Mouse (Mus musculus): ENCODE measurements around the gene Tctex1d2. TPM values are rescaled to one million over a fixed set of nuclear protein-coding genes. Genes with fewer than 3 reads are reported as not detected.

Tctex1d2 gene
- 14.1 and 15.5 TPM in 2 replicates for polyA plus RNA-seq (2015; fragmentation: Nextera tagmentation; extraction: Ambion mirVana)

DNA sequence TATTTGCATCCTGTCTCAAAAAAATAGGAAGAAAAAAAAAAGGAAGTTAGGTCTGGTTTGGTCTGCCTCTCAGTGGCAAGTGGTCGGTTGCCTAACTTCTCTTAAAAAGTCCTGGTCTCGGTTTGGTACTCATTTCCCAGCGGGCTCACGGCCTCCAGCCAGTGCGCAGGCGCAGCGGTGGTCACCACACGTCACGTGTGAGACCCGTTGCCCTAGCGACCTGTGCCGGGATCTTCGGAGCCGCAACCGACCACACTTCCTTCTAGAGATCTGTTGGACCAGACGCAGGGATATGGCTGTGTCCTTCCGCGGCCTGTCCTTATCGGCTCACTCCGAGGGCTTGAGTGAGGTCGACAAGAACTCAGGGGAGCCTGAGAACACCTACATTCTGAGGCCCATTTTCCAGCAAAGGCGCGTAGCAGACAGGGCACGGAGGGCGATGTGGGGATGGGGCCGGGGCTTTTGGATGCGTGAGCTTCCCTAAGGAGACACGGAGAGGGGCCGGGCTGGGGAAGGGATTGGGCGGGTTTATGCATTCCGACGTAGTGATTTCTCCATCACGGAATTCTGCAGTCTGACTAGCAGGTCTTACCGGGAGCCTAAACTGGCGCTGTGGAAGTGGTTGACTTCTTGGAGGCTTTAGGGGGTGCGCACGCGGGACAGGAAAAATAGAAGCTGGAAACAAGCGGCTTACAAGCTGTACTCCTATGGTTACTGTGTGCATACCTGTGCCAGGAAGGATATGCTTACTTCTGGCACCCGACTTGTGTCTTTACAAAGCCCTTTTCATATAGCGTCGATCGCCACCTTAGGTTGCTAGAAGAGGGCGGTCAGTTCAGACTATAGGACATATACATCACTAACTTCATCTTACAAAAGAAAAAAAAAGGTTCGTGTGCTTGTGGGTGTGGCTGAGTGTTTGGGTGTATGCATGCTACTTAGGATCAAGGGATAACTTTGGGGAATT is at the start of gene Tctex1d2:
TSS of gene Tctex1d2 (plus strand) at position 186 of the 967 bp plus-strand sequence.
- DNase-seq (ENCODE audit: low spot score): peak; percentile 89

DNA sequence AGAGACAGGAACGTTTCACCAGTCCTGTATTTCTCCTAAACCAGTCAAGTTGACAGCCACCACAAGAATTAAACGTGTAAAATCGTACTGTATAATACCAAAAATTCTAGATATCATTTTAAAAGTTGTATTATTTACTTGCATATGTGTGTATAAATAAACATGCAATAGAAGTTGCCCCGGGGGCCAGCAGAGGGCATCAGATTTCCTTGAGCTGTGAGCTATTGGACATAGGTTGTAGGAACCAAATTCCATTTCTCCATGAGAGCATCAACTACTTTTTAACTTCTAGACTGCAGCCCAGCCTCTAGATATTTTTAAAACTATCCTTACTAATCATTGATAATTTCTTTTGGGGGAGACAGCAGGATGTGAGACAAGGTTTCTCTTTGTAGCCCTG is 48.2 kb upstream of the Tctex1d2 start:
- peak; percentile 29 for DNase-seq (ENCODE audit: low spot score)

DNA sequence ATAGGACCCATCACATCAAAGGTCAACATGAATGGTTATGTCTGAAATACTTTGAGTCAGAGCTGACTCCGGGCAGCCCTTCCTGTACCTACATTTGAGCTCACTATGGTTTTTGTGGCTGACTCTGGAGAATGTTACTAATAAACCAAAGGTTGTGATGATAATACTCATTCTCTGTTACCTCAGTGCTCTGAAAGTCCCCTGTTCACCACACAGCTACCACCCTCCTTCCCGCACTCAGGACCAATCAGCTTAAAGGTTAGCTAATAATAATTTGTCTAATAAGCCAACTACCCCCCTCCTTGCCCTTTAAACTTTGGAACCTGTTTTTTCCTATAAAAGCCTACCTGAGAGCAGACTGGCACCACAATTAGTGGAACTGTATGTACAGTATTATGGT is 39.9 kb upstream of the Tctex1d2 start:
- DNase-seq (ENCODE audit: low spot score): no peak

DNA sequence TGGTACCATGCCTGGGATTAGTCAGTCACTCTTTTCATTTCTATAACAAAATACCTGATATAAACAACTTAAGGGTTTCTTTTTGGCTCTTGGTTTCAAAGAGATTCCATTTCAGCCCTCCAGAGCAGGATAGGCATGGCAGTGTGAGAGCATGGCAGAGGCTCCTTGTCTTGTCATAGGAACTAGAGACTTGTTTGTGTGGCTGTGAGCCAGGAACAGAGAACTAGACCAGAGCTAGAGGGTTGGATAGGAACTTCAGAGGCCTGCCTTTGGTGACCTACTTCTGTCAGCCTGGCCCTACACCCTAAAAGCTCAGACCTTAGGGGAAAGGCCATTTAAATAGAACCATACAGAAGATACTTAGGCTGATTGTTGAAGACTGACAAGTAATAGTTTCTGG is 36.6 kb upstream of the Tctex1d2 start:
- no peak for DNase-seq (ENCODE audit: low spot score)

DNA sequence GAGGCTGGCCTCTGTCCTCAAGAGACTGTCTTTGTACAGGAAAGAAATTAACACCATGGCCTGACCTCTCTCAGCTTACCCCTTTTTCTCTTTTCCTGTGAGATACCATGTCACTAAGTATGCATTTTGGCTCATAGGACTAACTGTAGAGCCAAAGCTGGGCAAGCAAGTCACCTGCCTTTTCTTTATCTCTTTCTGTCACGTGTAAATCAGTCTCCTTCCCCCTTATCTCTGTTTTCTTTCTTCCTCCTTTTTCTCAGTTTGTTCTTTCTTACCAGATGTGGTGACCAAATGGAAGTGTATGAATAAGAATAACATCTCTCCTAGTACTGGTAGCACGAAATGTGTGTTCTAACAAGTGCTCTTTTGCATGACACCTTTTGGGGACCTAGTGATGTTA is 34.6 kb upstream of the Tctex1d2 start:
- DNase-seq (ENCODE audit: low spot score): no peak

DNA sequence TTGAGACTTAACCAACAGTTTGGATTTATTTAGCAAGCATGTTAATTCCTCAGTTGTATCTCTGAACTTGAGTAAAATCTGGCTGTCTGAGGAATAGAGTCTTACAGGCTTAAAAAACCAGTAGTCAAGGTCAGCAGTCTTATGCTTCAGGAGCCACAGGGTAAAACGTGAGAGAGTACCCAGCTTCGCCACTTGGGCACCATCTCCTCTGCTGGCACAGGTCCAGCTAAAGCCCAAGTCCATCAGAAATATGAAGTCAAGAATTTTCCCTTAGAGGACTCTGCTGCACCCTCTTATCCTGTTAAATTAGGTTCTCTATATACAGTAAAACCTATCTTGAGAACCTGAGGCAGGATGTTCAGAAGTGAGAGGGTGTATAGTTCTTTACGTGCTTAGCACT is 32.7 kb upstream of the Tctex1d2 start:
- no peak for DNase-seq (ENCODE audit: low spot score)

DNA sequence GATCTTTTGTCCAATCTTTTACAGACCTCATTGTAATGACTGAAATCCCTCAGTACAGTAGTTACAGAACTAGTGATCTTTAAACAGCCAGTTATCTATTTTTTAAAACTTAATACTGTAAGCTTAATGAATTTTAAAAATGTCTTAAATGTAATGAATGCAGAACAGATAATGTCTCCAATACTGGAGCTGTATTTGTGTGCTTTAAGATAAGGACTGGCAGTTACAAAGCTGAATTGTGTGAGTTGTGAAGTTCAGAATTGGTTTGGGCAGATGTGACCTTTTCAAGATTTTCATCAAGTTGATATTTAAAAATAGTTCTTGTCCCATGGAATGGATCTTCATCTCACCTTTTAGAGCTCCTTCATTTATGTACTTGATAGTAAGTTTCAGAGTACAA is 30.5 kb upstream of the Tctex1d2 start:
- DNase-seq (ENCODE audit: low spot score): no peak

DNA sequence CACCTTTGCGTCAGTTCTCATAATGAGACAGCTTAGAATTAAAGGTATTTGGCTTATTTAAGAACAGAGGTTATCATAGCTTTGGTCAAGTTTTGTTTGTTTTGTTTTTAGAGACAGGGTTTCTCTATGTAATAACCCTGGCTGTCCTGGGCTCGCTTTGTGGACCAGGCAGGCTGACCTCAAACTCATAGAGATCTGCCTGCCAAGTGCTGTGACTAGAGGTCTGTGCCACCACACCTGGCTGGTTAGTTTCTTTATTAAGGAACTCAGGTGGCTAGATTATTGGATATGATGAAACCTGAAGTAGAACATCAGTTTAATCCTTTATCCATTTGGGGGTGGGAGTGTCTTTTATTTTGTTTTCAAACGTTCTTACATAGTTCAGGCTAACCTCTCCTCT is 29.7 kb upstream of the Tctex1d2 start:
- no peak for DNase-seq (ENCODE audit: low spot score)

DNA sequence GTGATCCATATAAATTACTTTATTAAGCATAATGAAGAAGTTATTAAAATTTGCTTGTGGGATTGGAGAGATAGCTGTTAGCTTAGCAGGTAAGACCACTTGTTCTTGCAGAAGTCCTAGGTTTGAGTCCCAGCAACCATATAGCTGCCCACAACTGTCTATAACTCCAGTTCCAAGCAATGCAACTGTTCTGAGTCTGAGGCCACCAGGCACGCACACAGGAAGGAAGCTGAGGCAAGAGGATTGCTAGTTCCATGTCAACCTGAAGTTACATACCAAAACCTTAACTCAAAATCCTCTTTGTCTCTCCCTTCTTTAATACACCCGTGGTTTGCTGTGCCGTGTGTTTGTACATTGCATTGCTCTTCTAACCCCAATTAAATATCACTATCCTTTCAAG is 28.6 kb upstream of the Tctex1d2 start:
- DNase-seq (ENCODE audit: low spot score): no peak

DNA sequence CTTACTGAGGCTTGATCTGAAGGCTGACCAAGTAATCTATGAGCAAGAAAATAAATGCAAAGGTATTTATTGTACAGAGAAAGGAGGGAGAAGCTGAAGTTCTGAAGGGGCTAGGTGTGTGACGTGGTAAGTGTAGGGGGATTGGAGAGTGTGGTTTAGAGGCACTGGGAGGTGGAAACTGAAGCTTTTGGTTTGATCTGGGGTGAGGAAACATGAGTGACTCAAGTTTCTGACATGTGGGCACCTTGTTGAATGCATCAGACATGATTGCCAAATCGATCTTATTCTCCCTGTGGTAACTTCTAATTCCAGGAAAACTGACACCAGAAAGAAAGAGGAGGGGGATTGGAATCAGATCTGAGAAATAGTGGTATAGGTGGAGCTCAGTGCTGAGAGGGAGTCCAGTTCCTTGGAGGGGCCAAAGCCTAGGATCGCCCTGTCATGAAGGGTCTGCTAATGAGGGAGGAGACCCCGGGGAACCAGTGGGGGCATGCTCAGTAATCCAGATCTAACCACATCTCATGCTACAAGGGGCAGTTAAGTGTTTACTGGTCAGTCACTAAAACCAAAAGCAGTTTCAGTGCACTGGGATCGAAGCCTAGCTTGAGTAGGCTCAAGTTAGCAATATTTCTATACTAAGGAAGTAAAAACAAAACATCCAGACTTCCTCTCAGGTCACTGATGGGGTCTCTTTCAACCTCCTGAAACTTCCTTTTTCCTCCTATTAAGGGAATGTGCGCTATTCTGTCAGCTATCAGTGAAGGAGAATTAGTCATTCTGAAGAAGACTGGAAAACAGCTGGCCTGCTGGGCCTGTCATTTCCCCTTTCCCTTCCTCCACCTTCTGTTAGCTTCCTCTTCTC is 23.6 kb upstream of the Tctex1d2 start:
- no peak for DNase-seq (ENCODE audit: low spot score)

DNA sequence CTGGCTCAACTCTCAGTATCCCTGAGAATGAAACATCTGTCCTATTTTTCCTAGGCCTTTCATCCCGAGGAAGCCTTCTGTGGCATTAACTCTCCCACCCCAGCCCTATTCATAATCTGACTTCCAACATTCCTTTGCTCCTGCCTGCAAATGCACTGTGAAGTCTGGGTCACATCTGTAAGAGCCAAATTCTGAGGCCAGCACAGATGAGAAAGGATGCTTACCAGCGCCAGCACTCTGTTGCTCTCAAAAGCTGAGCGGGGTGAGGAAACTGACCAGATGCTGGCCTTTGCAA is 23.0 kb upstream of the Tctex1d2 start:
- no peak for DNase-seq (ENCODE audit: low spot score)

DNA sequence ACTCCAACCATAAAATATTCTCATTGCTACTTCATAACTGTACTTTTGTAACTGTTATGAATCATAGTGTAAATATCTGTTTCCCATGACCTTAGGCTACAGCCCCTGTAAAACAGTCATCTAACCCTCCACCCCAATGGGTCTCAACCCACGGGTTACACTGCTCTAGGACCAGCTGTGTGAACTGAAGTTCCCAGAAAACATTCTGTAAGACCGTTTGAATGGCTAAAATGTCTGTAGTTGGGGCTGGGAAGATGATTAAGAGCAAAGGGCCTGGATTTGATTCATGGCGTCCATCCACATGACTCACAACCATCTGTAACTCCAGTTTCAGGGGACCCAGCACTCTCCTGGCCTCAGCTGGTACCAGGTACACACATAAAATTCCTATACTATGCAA is 21.3 kb upstream of the Tctex1d2 start:
- DNase-seq (ENCODE audit: low spot score): no peak

DNA sequence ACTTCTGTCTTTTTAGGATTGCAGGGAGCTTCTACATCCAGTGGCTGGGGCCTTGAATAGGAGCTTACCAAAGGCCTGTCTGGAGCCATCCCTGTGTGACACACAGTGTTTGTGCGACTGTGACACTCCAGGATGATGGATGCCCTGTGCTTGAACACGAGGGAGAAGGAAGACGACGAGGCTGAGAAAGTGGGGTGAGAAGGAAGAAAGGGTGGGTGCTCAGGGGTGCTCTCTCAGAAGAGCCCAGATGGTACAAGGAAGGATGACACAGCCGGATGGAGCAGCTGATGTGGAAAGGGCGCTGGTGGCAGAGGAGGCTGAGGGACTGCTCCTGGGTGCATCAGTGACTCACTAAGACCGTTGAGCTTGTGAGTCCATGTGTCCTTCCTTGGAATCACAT is 19.2 kb upstream of the Tctex1d2 start, which contains the start of gene Tm4sf19:
TSS of gene Tm4sf19 (plus strand) at position 240 of the 400 bp plus-strand sequence.
- no peak for DNase-seq (ENCODE audit: low spot score)

DNA sequence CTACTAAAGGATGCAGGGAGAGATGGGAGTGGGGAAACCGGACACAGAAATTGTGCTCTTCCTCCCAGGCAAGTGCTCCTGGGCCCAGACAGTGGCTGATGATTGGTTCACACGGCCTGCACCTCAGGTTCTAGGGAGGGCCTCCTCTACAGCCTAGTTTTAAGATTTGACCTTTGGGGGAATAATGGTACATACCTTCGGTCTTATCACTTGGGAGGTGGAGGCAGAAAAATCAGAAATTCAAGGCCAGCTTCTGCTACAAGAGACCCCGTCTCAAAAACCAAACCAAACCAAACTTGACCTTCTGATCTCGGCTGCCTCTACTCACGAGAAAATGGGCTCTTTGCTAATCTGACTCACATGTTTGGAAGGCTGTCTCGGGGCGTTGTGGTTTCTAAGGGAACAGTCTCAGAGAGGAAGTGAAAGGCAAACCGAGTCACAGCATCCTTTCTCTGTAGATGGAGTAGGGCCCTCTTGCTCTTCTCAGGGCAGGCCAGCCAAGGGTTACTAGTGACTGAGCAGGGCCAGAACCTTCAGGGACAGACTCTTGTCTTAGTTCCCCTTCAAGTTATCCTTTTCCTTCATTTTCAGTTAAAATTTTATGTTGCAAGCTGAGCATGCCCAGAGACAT is 18.1 kb upstream of the Tctex1d2 start:
- DNase-seq (ENCODE audit: low spot score): peak; percentile 7

DNA sequence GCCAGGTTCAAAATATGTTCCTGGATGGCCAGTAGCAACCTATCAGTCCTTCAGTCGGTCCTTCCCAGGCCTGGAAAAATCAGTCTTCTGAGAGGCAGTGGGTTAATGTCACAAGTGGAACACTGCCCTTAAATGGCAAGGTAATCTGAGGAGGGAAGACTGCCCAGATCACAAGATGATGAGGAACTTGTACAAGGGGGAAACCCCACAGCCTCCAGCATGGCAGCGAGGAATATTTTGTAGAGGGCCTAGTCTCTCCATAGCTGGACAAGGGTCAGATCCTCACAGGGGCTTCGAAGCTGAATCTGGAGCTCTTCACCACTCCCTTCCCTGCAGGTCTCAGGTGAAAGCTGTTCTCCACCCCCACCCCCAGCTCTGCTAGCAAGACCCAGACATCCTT is 16.7 kb upstream of the Tctex1d2 start:
- DNase-seq (ENCODE audit: low spot score): no peak

DNA sequence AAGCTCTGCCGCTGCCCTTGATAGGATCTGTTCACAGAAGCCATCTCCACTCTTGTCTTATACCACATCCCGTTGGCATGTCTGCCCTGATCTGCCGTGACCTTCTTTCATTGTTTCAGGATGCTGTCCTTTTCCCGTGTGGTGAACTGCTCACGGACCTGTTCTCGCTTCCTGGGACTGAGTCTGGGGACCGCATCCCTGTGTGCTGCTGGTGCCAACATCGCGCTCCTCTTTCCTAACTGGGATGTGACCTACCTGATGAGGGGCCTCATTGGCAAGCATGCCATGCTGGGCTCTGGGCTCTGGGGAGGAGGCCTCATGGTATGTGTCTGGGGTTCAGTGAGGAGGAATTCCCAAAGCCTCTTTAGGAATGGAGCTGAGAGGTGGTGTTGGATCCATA is 13.8 kb upstream of the Tctex1d2 start:
- DNase-seq (ENCODE audit: low spot score): no peak

DNA sequence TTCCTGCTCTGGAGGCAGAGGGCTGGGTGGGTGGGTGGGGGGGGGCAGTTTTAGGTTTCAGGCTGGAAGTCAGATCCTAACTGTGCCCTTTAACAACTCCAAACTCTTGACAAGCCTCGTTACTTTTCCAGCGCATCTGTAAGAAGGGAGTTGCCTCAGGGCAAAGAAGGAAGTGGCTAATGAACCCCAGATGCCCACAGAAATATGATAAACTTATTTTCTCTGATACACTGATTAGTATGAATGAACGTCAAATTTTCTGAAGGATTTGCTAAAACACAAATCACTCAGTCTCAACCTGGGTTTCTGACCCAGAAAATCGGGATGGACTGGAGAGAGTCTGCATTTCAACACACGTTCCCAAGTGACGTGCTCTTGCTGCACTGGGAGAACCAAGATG is 12.8 kb upstream of the Tctex1d2 start:
- DNase-seq (ENCODE audit: low spot score): no peak

DNA sequence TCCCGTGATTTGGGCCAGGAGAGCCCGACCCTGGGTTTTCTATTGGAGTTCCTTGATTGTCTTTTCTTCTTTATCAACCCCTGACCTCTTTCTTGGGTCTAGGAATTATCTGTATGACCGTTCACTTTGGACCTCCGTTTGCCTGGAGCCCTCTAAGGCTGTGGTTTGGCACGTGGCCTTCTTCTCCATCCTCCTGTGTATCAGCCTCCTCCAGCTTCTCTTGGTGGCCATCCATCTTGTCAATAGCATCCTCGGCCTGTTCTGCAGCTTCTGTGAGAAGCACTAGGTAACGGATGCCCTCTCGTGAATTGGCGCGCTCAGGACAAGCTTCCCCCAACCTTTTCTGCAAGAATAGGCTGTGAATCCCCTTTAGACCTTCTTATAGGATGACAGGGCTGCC is 11.8 kb upstream of the Tctex1d2 start:
- DNase-seq (ENCODE audit: low spot score): no peak

DNA sequence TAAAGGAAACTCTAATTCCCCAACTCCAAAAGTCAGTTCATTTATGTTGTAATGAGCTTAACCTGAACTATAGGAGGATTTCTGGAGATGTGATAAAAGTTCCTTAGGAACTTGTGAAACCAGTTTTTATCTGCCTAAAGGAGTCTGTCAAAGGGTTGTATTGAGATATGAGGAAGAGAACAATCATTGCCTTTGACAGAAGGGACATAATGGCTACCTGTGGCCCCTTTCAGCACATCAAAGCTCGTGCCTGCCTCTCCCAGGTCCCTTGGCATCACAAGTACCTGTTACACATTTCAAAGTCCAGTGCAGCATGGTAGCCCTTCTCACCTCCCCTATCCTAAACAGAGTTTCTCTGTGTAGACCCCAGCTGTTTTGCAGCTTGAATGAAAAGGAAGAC is 2.0 kb upstream of the Tctex1d2 start:
- DNase-seq (ENCODE audit: low spot score): no peak

DNA sequence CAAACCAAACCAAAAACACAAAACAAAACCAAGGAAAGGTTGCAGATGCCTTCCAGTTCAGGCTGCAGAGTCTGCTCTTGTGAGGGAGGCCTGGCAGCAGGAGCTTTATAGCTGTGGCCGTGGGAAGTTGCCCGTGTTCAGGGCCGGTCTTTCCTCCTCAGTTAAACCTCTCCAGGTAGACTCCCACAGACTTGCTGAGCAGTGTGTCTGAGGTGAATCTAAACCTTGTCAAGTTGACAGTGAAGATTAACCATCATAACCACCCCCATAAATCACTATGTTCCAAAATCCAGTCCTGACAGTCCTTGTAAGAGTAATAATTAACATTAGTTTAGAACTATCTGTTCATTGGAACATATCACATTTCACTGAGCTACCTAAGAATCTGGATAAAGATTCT is 8.0 kb downstream of the Tctex1d2 start:
- DNase-seq (ENCODE audit: low spot score): no peak

DNA sequence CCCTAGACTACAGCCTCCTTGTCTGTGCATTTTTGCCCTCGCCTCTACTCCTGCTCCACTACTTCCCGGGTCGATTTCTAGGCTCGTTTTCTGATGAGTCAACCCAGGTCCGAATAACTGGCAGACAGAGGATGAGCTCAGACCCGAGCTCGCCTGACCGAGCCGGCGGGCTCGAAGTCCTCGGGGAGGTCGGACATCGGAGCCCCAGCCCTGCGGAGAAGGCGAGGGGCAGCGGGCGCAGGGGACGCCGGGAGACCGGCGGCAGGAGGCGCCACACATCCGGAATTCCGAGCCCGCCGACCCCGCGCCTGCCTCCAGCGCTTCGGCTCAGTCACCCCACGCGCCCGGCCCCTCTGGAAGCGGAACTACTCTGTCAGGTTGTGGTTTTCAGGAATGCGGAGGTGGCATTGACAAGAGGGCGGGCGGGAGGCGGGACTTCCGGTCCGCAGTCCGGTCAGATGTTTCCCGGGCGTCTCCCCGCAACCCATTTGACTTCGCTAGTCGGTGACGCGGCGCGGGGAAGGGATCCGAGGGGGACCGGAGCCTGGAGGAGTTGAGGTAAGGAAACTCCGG is 11.1 kb downstream of the Tctex1d2 start, which contains the start of gene Pcyt1a:
TSS of gene Pcyt1a (plus strand) at position 448 of the 573 bp plus-strand sequence.
- DNase-seq (ENCODE audit: low spot score): peak; percentile 86
